Mouse (Mus musculus) T-cell, adult 66 days (primary cell): ENCODE results near the gene Igsf6. TPM values are rescaled to one million over a fixed set of nuclear protein-coding genes. Genes with fewer than 3 reads are reported as not detected.

Source experiments
- total RNA-seq, 2 experiments: library from RNA; stranded (reverse); gene quantifications; 3 replicates in 1 of 2; 4 replicates in 1 of 2; pipeline ENCODE4 v1.2.4; 2023

The Igsf6 gene
- total RNA-seq, result 1 to 10 TPM in 1 of 2 experiments, under 1 TPM in 1; 0.27 to 1.1 TPM

GRCm38 (mm10) chr7:121074281-121074680, at the start of gene Igsf6:
TSS of gene Igsf6 (minus strand) at chr7:121074572.

GRCm38 (mm10) chr7:121081350-121081749, 7.0 kb upstream of the Igsf6 start, which contains the start of gene Otoa:
TSS of gene Otoa (plus strand) at chr7:121081650.

GRCm38 (mm10) chr7:121033856-121034652, 40.3 kb downstream of the Igsf6 start, which contains the start of gene Mettl9:
TSS of gene Mettl9 (plus strand) at chr7:121034445.

Other genes with a start within 250 kb of the Igsf6 start
- 10 to 100 TPM; 13.4 to 13.5 TPM for gene Eef2k, start 231.7 kb downstream of the Igsf6 start, total RNA-seq
- gene Polr3e, start 156.8 kb downstream of the Igsf6 start, total RNA-seq, result 10 to 100 TPM; 38.0 to 40.5 TPM
- 10 to 100 TPM; 22.6 to 22.9 TPM for gene Cdr2, start 92.3 kb downstream of the Igsf6 start, total RNA-seq
- 1 to 10 TPM in 1 of 2 experiments, not detected in 1; 2.1 TPM for gene Mfsd13b, start 92.1 kb downstream of the Igsf6 start, total RNA-seq
- 100 to 1,000 TPM; 121 to 132 TPM for gene Mettl9, start 40.1 kb downstream of the Igsf6 start, total RNA-seq
- gene Otoa, start 7.1 kb upstream of the Igsf6 start, total RNA-seq, result 1 to 10 TPM; 5.4 to 7.2 TPM